Mouse (Mus musculus): Measurements from ENCODE around the gene Zfp536. TPM values are rescaled to one million over a fixed set of nuclear protein-coding genes. Genes with fewer than 3 reads are reported as not detected.

Gene Zfp536
- total RNA-seq, 2 experiments from 2014 or later: 44.4 to 45.5 TPM

- no peak for DNase-seq (ENCODE audit: low spot score in 2 of 2)
- Histone ChIP-seq H3K4me3 (peak overlapping the region; percentile 4; the same call in 1 of the 2 replicates), H3K27ac (peak overlapping the region; percentile 90)
- no peak for TF ChIP-seq CTCF (conservative IDR thresholded peaks at IDR 0.05)
These were observed 207.4 kb downstream of the Zfp536 start for GRCm38 (mm10) chr7:37566019-37566418.

- Histone ChIP-seq H3K4me3 (no peak overlapping the region), H3K27ac (peak overlapping the region; percentile 90)
- no peak for TF ChIP-seq CTCF (conservative IDR thresholded peaks at IDR 0.05)
- no peak for DNase-seq (ENCODE audit: low spot score in 2 of 2)
These were observed 208.1 kb downstream of the Zfp536 start for GRCm38 (mm10) chr7:37565371-37565770.

GRCm38 (mm10) chr7:37564644-37565043 lies 208.8 kb downstream of the Zfp536 start:
- Histone ChIP-seq H3K27ac (peak overlapping the region; percentile 90), H3K4me3 (no peak overlapping the region; the same call in 1 of the 2 replicates)
- DNase-seq (ENCODE audit: low spot score in 2 of 2): no peak
- no peak for TF ChIP-seq CTCF (conservative IDR thresholded peaks at IDR 0.05)

- Histone ChIP-seq H3K27ac (peak overlapping the region; percentile 90), H3K4me3 (peak overlapping the region; percentile 54; the same call in 1 of the 2 replicates)
- no peak for DNase-seq (ENCODE audit: low spot score in 2 of 2)
- TF ChIP-seq CTCF (conservative IDR thresholded peaks at IDR 0.05): no peak
These were observed 209.5 kb downstream of the Zfp536 start for GRCm38 (mm10) chr7:37563831-37564400.

GRCm38 (mm10) chr7:37563171-37563574 lies 210.3 kb downstream of the Zfp536 start:
- peak overlapping the region; percentile 54 for H3K4me3 ChIP-seq
- TF ChIP-seq CTCF (conservative IDR thresholded peaks at IDR 0.05): no peak
- peak overlapping the region; percentile 90 for H3K27ac ChIP-seq
- DNase-seq (ENCODE audit: low spot score in 2 of 2): peak in 1 of 2 experiments; percentile 41

GRCm38 (mm10) chr7:37562505-37562904 lies 210.9 kb downstream of the Zfp536 start:
- TF ChIP-seq CTCF (conservative IDR thresholded peaks at IDR 0.05): no peak
- Histone ChIP-seq H3K27ac (peak overlapping the region; percentile 90), H3K4me3 (peak overlapping the region; percentile 54)
- DNase-seq (ENCODE audit: low spot score in 2 of 2): no peak

GRCm38 (mm10) chr7:37560581-37560980 lies 212.9 kb downstream of the Zfp536 start:
- no peak for TF ChIP-seq CTCF (conservative IDR thresholded peaks at IDR 0.05)
- Histone ChIP-seq H3K27ac (no peak overlapping the region), H3K4me3 (no peak overlapping the region)
- no peak for DNase-seq (ENCODE audit: low spot score in 2 of 2)

GRCm38 (mm10) chr7:37559851-37560250 lies 213.6 kb downstream of the Zfp536 start:
- TF ChIP-seq CTCF (conservative IDR thresholded peaks at IDR 0.05): no peak
- Histone ChIP-seq H3K27ac (no peak overlapping the region), H3K4me3 (no peak overlapping the region)

GRCm38 (mm10) chr7:37559341-37559740 lies 214.1 kb downstream of the Zfp536 start:
- Histone ChIP-seq H3K27ac (no peak overlapping the region), H3K4me3 (no peak overlapping the region)
- DNase-seq (ENCODE audit: low spot score in 2 of 2): no peak
- no peak for TF ChIP-seq CTCF (conservative IDR thresholded peaks at IDR 0.05)

More at GRCm38 (mm10) chr7:37559851-37560250, 213.6 kb downstream of the Zfp536 start:
- DNase-seq (ENCODE audit: low spot score in 2 of 2): no peak

- TF ChIP-seq CTCF (conservative IDR thresholded peaks at IDR 0.05): no peak
- no peak for DNase-seq (ENCODE audit: low spot score in 2 of 2)
- H3K4me3 ChIP-seq: no peak overlapping the region
These were observed 216.6 kb downstream of the Zfp536 start for GRCm38 (mm10) chr7:37556811-37557210.

GRCm38 (mm10) chr7:37554405-37554804 lies 219.0 kb downstream of the Zfp536 start:
- no peak overlapping the region for H3K4me3 ChIP-seq
- no peak for TF ChIP-seq CTCF (conservative IDR thresholded peaks at IDR 0.05)
- H3K27ac ChIP-seq: no peak overlapping the region
- no peak for DNase-seq (ENCODE audit: low spot score in 2 of 2)

More at GRCm38 (mm10) chr7:37556811-37557210, 216.6 kb downstream of the Zfp536 start:
- no peak overlapping the region for H3K27ac ChIP-seq

- TF ChIP-seq CTCF (conservative IDR thresholded peaks at IDR 0.05): no peak
- Histone ChIP-seq H3K4me3 (no peak overlapping the region), H3K27ac (no peak overlapping the region)
- no peak for DNase-seq (ENCODE audit: low spot score in 2 of 2)
These were observed 219.8 kb downstream of the Zfp536 start for GRCm38 (mm10) chr7:37553646-37554045.

- DNase-seq (ENCODE audit: low spot score in 2 of 2): no peak
- no peak overlapping the region for H3K4me3 ChIP-seq
- H3K27ac ChIP-seq: no peak overlapping the region
- no peak for TF ChIP-seq CTCF (conservative IDR thresholded peaks at IDR 0.05)
These were observed 221.1 kb downstream of the Zfp536 start for GRCm38 (mm10) chr7:37552384-37552783.

- H3K4me3 ChIP-seq: no peak overlapping the region
- peak; percentile 57 for TF ChIP-seq CTCF (conservative IDR thresholded peaks at IDR 0.05)
- no peak overlapping the region for H3K27ac ChIP-seq
- DNase-seq (ENCODE audit: low spot score in 2 of 2): no peak
These were observed 224.6 kb downstream of the Zfp536 start for GRCm38 (mm10) chr7:37548805-37549204.

All from layer of hippocampus, adult 2 months (tissue).